Comparison of ENCODE assay signal across 12 mouse cellular contexts in genomic region chr2:132514353-132514752, GRCm38 (mm10).
A peak's percentile ranks its signal among the peaks of the same experiment; 100 is the strongest.
DNase-seq lines count a peak whose midpoint lies in the region; ATAC-seq and TF ChIP-seq lines count a peak whose summit lies in the region.
"Had no signal": no experiment of that assay in that cellular context is flagged by ENCODE, and none has a peak within 500 bp of the region (broad histone marks: within the 10 kb centered on the region; RNA-seq: fewer than 3 reads in every experiment).

No protein-coding gene starts in this region.

- no peak overlapping the region for H3K4me2 ChIP-seq in liver, embryonic 11.5 days
- H3K4me2 ChIP-seq: heart, embryonic 15.5 days; stomach, embryonic 15.5 days had no signal

- no peaks in the 10 kb centered on the region for H3K9me3 ChIP-seq in G1E (replicated peaks)
- no peaks in the 10 kb centered on the region for H3K9me3 ChIP-seq in liver, embryonic 11.5 days (ENCODE audit: control insufficient read depth, low read length)
- H3K9me3 ChIP-seq: heart, embryonic 15.5 days; stomach, embryonic 15.5 days had no signal

- no peak for ATAC-seq in G1E (ENCODE audit: extremely low read depth, insufficient number of reproducible peaks, low FRiP score, poor library complexity, severe bottlenecking)
- ATAC-seq in liver, embryonic 11.5 days (replicated peaks; ENCODE audit: low FRiP score): no peak
- ATAC-seq in monocyte, adult 5-6 weeks (replicated peaks; ENCODE audit: insufficient number of reproducible peaks, low FRiP score, low TSS enrichment, poor library complexity, severe bottlenecking): no peak

- no peak overlapping the region for H3K27ac ChIP-seq in liver, embryonic 11.5 days (ENCODE audit: low read depth, low read length)
- H3K27ac ChIP-seq: heart, embryonic 15.5 days; stomach, embryonic 15.5 days had no signal

- peak; percentile 31 for DNase-seq in heart, postnatal 4 days
- no peak for DNase-seq in heart, postnatal 25 days (ENCODE audit: low spot score)
- DNase-seq in G1E (ENCODE audit: low spot score): no peak
- DNase-seq in cerebellum, adult 18-20 months: peak; percentile 63 to 79
- peak; percentile 48 to 72 for DNase-seq in left cerebral cortex, postnatal 10 days (ENCODE audit: extremely low spot score in 1 of 2, low spot score in 2 of 2)
- DNase-seq in urinary bladder, postnatal 10 days (ENCODE audit: low spot score): no peak
- DNase-seq in liver, embryonic 11.5 days (ENCODE audit: low spot score): no peak
- DNase-seq: lung, adult 2 months had no signal

- H3K4me1 ChIP-seq in G1E (ENCODE audit: insufficient read depth, low read depth, low read length): peaks cover 89% of the 10 kb centered on the region
- H3K4me1 ChIP-seq in liver, embryonic 11.5 days (replicated peaks; ENCODE audit: control insufficient read depth, insufficient read depth, low read length): peaks cover 30% of the 10 kb centered on the region
- H3K4me1 ChIP-seq: stomach, embryonic 15.5 days had no signal

- intact Hi-C loops in heart, postnatal 25 days (cut with DNase I): loop anchor here (10.0 kb wide), 1 partner anchor 300 kb away; the partner anchor contains the start of genes Mcm8 and Trmt6
- intact Hi-C loops in left cerebral cortex, postnatal 10 days (cut with DNase I): loop anchor here (10.0 kb wide), 1 partner anchor 390 kb away; no protein-coding TSS in a partner anchor

- no peaks in the 10 kb centered on the region for H3K36me3 ChIP-seq in G1E (replicated peaks)
- H3K36me3 ChIP-seq in liver, embryonic 11.5 days (ENCODE audit: control insufficient read depth, insufficient read depth, low read length): no peaks in the 10 kb centered on the region
- H3K36me3 ChIP-seq: heart, embryonic 15.5 days; stomach, embryonic 15.5 days had no signal

- H3K9ac ChIP-seq in liver, embryonic 11.5 days (ENCODE audit: low read depth, low read length): no peak overlapping the region
- H3K9ac ChIP-seq: heart, embryonic 15.5 days; stomach, embryonic 15.5 days had no signal

- 57% methylated on average over 6 of the region's 6 CpGs for WGBS in liver, embryonic 11.5 days

- peak overlapping the region; percentile 59; the same call in 1 of the 2 replicates for H3K4me3 ChIP-seq in G1E (ENCODE audit: low read depth, low read length)
- no peak overlapping the region for H3K4me3 ChIP-seq in liver, embryonic 11.5 days (ENCODE audit: low read depth, low read length)
- H3K4me3 ChIP-seq: erythroblast, embryonic 14.5 days; heart, embryonic 15.5 days; stomach, embryonic 15.5 days had no signal

- no peak for TF ChIP-seq CTCF in G1E (IDR thresholded peaks at IDR 0.05; ENCODE audit: low read depth, low read length)

- H3K27me3 ChIP-seq in G1E (ENCODE audit: insufficient read depth, low read length): peaks cover 4% of the 10 kb centered on the region; the same call in 1 of the 2 replicates
- no peaks in the 10 kb centered on the region for H3K27me3 ChIP-seq in liver, embryonic 11.5 days (replicated peaks; ENCODE audit: control insufficient read depth, insufficient read depth, low read length)
- H3K27me3 ChIP-seq: heart, embryonic 15.5 days; stomach, embryonic 15.5 days had no signal

Comparison
In these comparisons a context has a peak if more than half of its experiments do, and no peak if none do; other contexts are left out.
1. DNase-seq: peak in heart, postnatal 4 days (single experiment), cerebellum, adult 18-20 months (2 of 2) and left cerebral cortex, postnatal 10 days (2 of 2); none in heart, postnatal 25 days (single experiment), G1E (single experiment), urinary bladder, postnatal 10 days (single experiment) and liver, embryonic 11.5 days (single experiment).